Mouse (Mus musculus): ENCODE results near the gene Olfr665. TPM values are rescaled to one million over a fixed set of nuclear protein-coding genes. Genes with fewer than 3 reads are reported as not detected.

The Olfr665 gene
- polyA plus RNA-seq, 1 experiment from 2014 or later: not detected

GRCm38 (mm10) chr7:104921382-104921781 lies 43.6 kb downstream of the Olfr665 start, which contains the start of gene Olfr667:
Olfr667 (minus strand) TSS chr7:104921482.
- Histone ChIP-seq H3K4me3 (ENCODE audit: low read length) (no peak within 1 kb of the TSS), H3K4me1 (ENCODE audit: control insufficient read depth, insufficient read depth, low read length) (no peaks in the 10 kb centered on the region), H3K9ac (ENCODE audit: low read length) (no peak within 1 kb of the TSS), H3K4me2 (ENCODE audit: low read depth, low read length) (no peak within 1 kb of the TSS), H3K9me3 (replicated peaks; ENCODE audit: control insufficient read depth, low read length) (no peaks in the 10 kb centered on the region), H3K27ac (ENCODE audit: low read length) (no peak within 1 kb of the TSS), H3K36me3 (ENCODE audit: control insufficient read depth, insufficient read depth) (no peaks in the 10 kb centered on the region), H3K27me3 (ENCODE audit: control insufficient read depth, insufficient read depth, low read length) (no peaks in the 10 kb centered on the region)
- no peak for ATAC-seq (replicated peaks; ENCODE audit: extremely low read depth, insufficient read depth, low FRiP score)
- 72% methylated on average over 1 of the region's 1 CpGs for WGBS

GRCm38 (mm10) chr7:104927957-104928356 lies 50.1 kb downstream of the Olfr665 start, which contains the start of gene Olfr668:
Olfr668 (minus strand) TSS chr7:104928057.
- H3K9ac ChIP-seq (ENCODE audit: low read length): no peak within 1 kb of the TSS
- no peak within 1 kb of the TSS for H3K4me3 ChIP-seq (ENCODE audit: low read length)
- no peaks in the 10 kb centered on the region for H3K4me1 ChIP-seq (ENCODE audit: control insufficient read depth, insufficient read depth, low read length)
- H3K27ac ChIP-seq (ENCODE audit: low read length): no peak within 1 kb of the TSS
- 67% methylated on average over 1 of the region's 1 CpGs for WGBS
- H3K36me3 ChIP-seq (ENCODE audit: control insufficient read depth, insufficient read depth): no peaks in the 10 kb centered on the region
- no peak for ATAC-seq (replicated peaks; ENCODE audit: extremely low read depth, insufficient read depth, low FRiP score)
- no peaks in the 10 kb centered on the region for H3K9me3 ChIP-seq (replicated peaks; ENCODE audit: control insufficient read depth, low read length)
- H3K4me2 ChIP-seq (ENCODE audit: low read depth, low read length): no peak within 1 kb of the TSS
- H3K27me3 ChIP-seq (ENCODE audit: control insufficient read depth, insufficient read depth, low read length): no peaks in the 10 kb centered on the region

Other genes starting within 250 kb of the Olfr665 start
- not detected in 2 replicates for gene Olfr658, start 230.7 kb upstream of the Olfr665 start, polyA plus RNA-seq (2015; fragmentation: Nextera tagmentation; extraction: Ambion mirVana)
- not detected in 2 replicates for gene Olfr659, start 211.3 kb upstream of the Olfr665 start, polyA plus RNA-seq (2015; fragmentation: Nextera tagmentation; extraction: Ambion mirVana)
- gene Olfr661, start 191.5 kb upstream of the Olfr665 start, polyA plus RNA-seq (2015; fragmentation: Nextera tagmentation; extraction: Ambion mirVana): not detected in 2 replicates
- not detected in 2 replicates for gene Usp17le, start 100.6 kb upstream of the Olfr665 start, polyA plus RNA-seq (2015; fragmentation: Nextera tagmentation; extraction: Ambion mirVana)
- not detected in 2 replicates for gene Usp17lb, start 35.4 kb upstream of the Olfr665 start, polyA plus RNA-seq (2015; fragmentation: Nextera tagmentation; extraction: Ambion mirVana)
- not detected in 2 replicates for gene Usp17la, start 21.0 kb upstream of the Olfr665 start, polyA plus RNA-seq (2015; fragmentation: Nextera tagmentation; extraction: Ambion mirVana)
- not detected in 2 replicates for gene Olfr666, start 17.9 kb downstream of the Olfr665 start, polyA plus RNA-seq (2015; fragmentation: Nextera tagmentation; extraction: Ambion mirVana)
- gene Olfr667, start 43.5 kb downstream of the Olfr665 start, polyA plus RNA-seq (2015; fragmentation: Nextera tagmentation; extraction: Ambion mirVana): not detected in 2 replicates
- not detected in 2 replicates for gene Olfr668, start 50.0 kb downstream of the Olfr665 start, polyA plus RNA-seq (2015; fragmentation: Nextera tagmentation; extraction: Ambion mirVana)
- gene Olfr669, start 56.2 kb downstream of the Olfr665 start, polyA plus RNA-seq (2015; fragmentation: Nextera tagmentation; extraction: Ambion mirVana): not detected in 2 replicates
- not detected in 2 replicates for gene Olfr670, start 84.6 kb downstream of the Olfr665 start, polyA plus RNA-seq (2015; fragmentation: Nextera tagmentation; extraction: Ambion mirVana)
- not detected in 2 replicates for gene Olfr671, start 101.1 kb downstream of the Olfr665 start, polyA plus RNA-seq (2015; fragmentation: Nextera tagmentation; extraction: Ambion mirVana)
- not detected in 2 replicates for gene Olfr672, start 124.0 kb downstream of the Olfr665 start, polyA plus RNA-seq (2015; fragmentation: Nextera tagmentation; extraction: Ambion mirVana)
- gene Olfr675, start 150.4 kb downstream of the Olfr665 start, polyA plus RNA-seq (2015; fragmentation: Nextera tagmentation; extraction: Ambion mirVana): not detected in 2 replicates
- gene Olfr676, start 154.7 kb downstream of the Olfr665 start, polyA plus RNA-seq (2015; fragmentation: Nextera tagmentation; extraction: Ambion mirVana): not detected in 2 replicates
- gene Olfr677, start 173.3 kb downstream of the Olfr665 start, polyA plus RNA-seq (2015; fragmentation: Nextera tagmentation; extraction: Ambion mirVana): not detected in 2 replicates
- gene Olfr678, start 186.4 kb downstream of the Olfr665 start, polyA plus RNA-seq (2015; fragmentation: Nextera tagmentation; extraction: Ambion mirVana): not detected in 2 replicates
- gene Olfr679, start 203.2 kb downstream of the Olfr665 start, polyA plus RNA-seq (2015; fragmentation: Nextera tagmentation; extraction: Ambion mirVana): not detected in 2 replicates
- gene Olfr680-ps1, start 214.8 kb downstream of the Olfr665 start, polyA plus RNA-seq (2015; fragmentation: Nextera tagmentation; extraction: Ambion mirVana): not detected in 2 replicates
- not detected in 2 replicates for gene Olfr681, start 238.8 kb downstream of the Olfr665 start, polyA plus RNA-seq (2015; fragmentation: Nextera tagmentation; extraction: Ambion mirVana)

Measured in heart, embryonic 16.5 days (tissue).